In genomic region chr12:99700380-99700779, GRCm38 (mm10) we compare ENCODE assay signal across 30 mouse cellular contexts.
DNase-seq lines count a peak whose midpoint lies in the region; ATAC-seq and TF ChIP-seq lines count a peak whose summit lies in the region.
"Had no signal": no experiment of that assay in that cellular context is flagged by ENCODE, and none has a peak within 500 bp of the region (broad histone marks: within the 10 kb centered on the region; RNA-seq: fewer than 3 reads in every experiment).

No protein-coding gene starts in this region.

- no peak for ATAC-seq in limb, embryonic 14.5 days (ENCODE audit: low FRiP score, low read depth)
- ATAC-seq in embryonic facial prominence, embryonic 13.5 days (ENCODE audit: insufficient number of reproducible peaks, insufficient read depth, low FRiP score, low TSS enrichment, low read depth) = no peak
- ATAC-seq: activated CD4-positive, CD25-positive, alpha-beta regulatory T cell, adult 4 months; forebrain, embryonic 14.5 days; inflammation-experienced regulatory T-cells, adult 6 months had no signal

- peak overlapping the region; percentile 84; the same call in 1 of the 2 replicates for H3K27ac ChIP-seq in gastrocnemius, adult 2 months
- H3K27ac ChIP-seq in limb, embryonic 14.5 days (replicated peaks; ENCODE audit: low read depth, low read length) = no peak overlapping the region
- H3K27ac ChIP-seq in limb, embryonic 10.5 days = no peak overlapping the region
- H3K27ac ChIP-seq in embryonic facial prominence, embryonic 13.5 days = no peak overlapping the region
- H3K27ac ChIP-seq: heart, adult 2 months; hindbrain, embryonic 12.5 days; kidney, embryonic 15.5 days; liver, embryonic 14.5 days; macrophage; neural tube, embryonic 12.5 days had no signal

- no peak for TF ChIP-seq CTCF in gastrocnemius, adult 2 months (IDR thresholded peaks at IDR 0.05)

- no peak overlapping the region for H3K4me3 ChIP-seq in gastrocnemius, adult 2 months
- H3K4me3 ChIP-seq in limb, embryonic 14.5 days (replicated peaks; ENCODE audit: low read length) = no peak overlapping the region
- H3K4me3 ChIP-seq in limb, embryonic 10.5 days = no peak overlapping the region
- H3K4me3 ChIP-seq in embryonic facial prominence, embryonic 13.5 days = no peak overlapping the region
- H3K4me3 ChIP-seq: heart, adult 2 months; hindbrain, embryonic 12.5 days; kidney, embryonic 15.5 days; neural tube, embryonic 12.5 days had no signal

- H3K9ac ChIP-seq in limb, embryonic 14.5 days (ENCODE audit: low read depth, low read length, severe bottlenecking) = no peak overlapping the region
- no peak overlapping the region for H3K9ac ChIP-seq in embryonic facial prominence, embryonic 13.5 days
- H3K9ac ChIP-seq: hindbrain, embryonic 12.5 days; kidney, embryonic 15.5 days; liver, embryonic 14.5 days; neural tube, embryonic 12.5 days had no signal

- intact Hi-C loops in gastrocnemius, adult 2 months (cut with DNase I) = no loop called here

- H3K9me3 ChIP-seq in limb, embryonic 14.5 days (ENCODE audit: control insufficient read depth, low read length) = no peaks in the 10 kb centered on the region
- H3K9me3 ChIP-seq in limb, embryonic 10.5 days (replicated peaks) = no peaks in the 10 kb centered on the region
- no peaks in the 10 kb centered on the region for H3K9me3 ChIP-seq in embryonic facial prominence, embryonic 13.5 days
- H3K9me3 ChIP-seq: hindbrain, embryonic 12.5 days; kidney, embryonic 15.5 days; neural tube, embryonic 12.5 days had no signal

- TF ChIP-seq POLR2A in limb, embryonic 14.5 days (IDR thresholded peaks at IDR 0.05; ENCODE audit: borderline replicate concordance, extremely low read depth, insufficient read depth, insufficient read length) = no peak

- H3K36me3 ChIP-seq in limb, embryonic 14.5 days (ENCODE audit: control insufficient read depth, insufficient read depth, low read length) = no peaks in the 10 kb centered on the region
- no peaks in the 10 kb centered on the region for H3K36me3 ChIP-seq in limb, embryonic 10.5 days
- H3K36me3 ChIP-seq in embryonic facial prominence, embryonic 13.5 days = no peaks in the 10 kb centered on the region
- no peaks in the 10 kb centered on the region for H3K36me3 ChIP-seq in splenic B cell, adult 2 months (ENCODE audit: control insufficient read depth, insufficient read depth, low read length, poor library complexity, severe bottlenecking)
- H3K36me3 ChIP-seq: hindbrain, embryonic 12.5 days; kidney, embryonic 15.5 days; neural tube, embryonic 12.5 days had no signal

- DNase-seq in gastrocnemius, adult 2 months = no peak
- DNase-seq in gastrocnemius, postnatal 10 days = no peak
- DNase-seq in limb, embryonic 14.5 days (ENCODE audit: low spot score) = peak; percentile 28
- no peak for DNase-seq in limb, embryonic 10.5 days (ENCODE audit: low spot score)
- peak; percentile 38 for DNase-seq in splenic B cell, adult 2 months (ENCODE audit: low read depth, low spot score)
- DNase-seq in cerebellum, postnatal 10 days = no peak
- no peak for DNase-seq in kidney, adult 11 months
- DNase-seq: adrenal gland, adult 2 months; adrenal gland, postnatal 36 days; cerebellum, adult 18-20 months; cerebellum, postnatal 14 days; heart, adult 2 months; heart, postnatal 36 days; kidney, adult 18-20 months; kidney, postnatal 4 days; layer of hippocampus, postnatal 36 days; left cerebral cortex, postnatal 4 days; liver; lung, adult 2 months; lung, postnatal 10 days; midbrain, embryonic 14.5 days had no signal

- no peaks in the 10 kb centered on the region for H3K27me3 ChIP-seq in limb, embryonic 14.5 days (ENCODE audit: control insufficient read depth, insufficient read depth, low read length)
- no peaks in the 10 kb centered on the region for H3K27me3 ChIP-seq in limb, embryonic 10.5 days (ENCODE audit: low read depth, poor library complexity, severe bottlenecking)
- H3K27me3 ChIP-seq in embryonic facial prominence, embryonic 13.5 days = peaks cover 3% of the 10 kb centered on the region; the same call in 1 of the 2 replicates
- no peaks in the 10 kb centered on the region for H3K27me3 ChIP-seq in splenic B cell, adult 2 months (ENCODE audit: control insufficient read depth, insufficient read depth, low read length, poor library complexity, severe bottlenecking)
- H3K27me3 ChIP-seq: hindbrain, embryonic 12.5 days; kidney, embryonic 15.5 days; neural tube, embryonic 12.5 days had no signal

- peaks cover 14% of the 10 kb centered on the region for H3K4me1 ChIP-seq in limb, embryonic 14.5 days (ENCODE audit: control insufficient read depth, insufficient read depth, low read length)
- peaks cover 21% of the 10 kb centered on the region for H3K4me1 ChIP-seq in limb, embryonic 10.5 days
- peaks cover 12% of the 10 kb centered on the region for H3K4me1 ChIP-seq in embryonic facial prominence, embryonic 13.5 days
- H3K4me1 ChIP-seq: hindbrain, embryonic 12.5 days; kidney, embryonic 15.5 days; neural tube, embryonic 12.5 days had no signal

- H3K4me2 ChIP-seq in limb, embryonic 14.5 days (replicated peaks; ENCODE audit: low read depth, low read length, severe bottlenecking) = no peak overlapping the region
- H3K4me2 ChIP-seq in embryonic facial prominence, embryonic 13.5 days = peak overlapping the region; percentile 16; the same call in 1 of the 2 replicates
- H3K4me2 ChIP-seq: hindbrain, embryonic 12.5 days; kidney, embryonic 15.5 days; neural tube, embryonic 12.5 days had no signal

- 34% methylated on average over 7 of the region's 7 CpGs for WGBS in limb, embryonic 14.5 days
- WGBS in limb, embryonic 10.5 days = 72% methylated on average over 7 of the region's 7 CpGs
- 31% methylated on average over 7 of the region's 7 CpGs for WGBS in embryonic facial prominence, embryonic 13.5 days

Comparison
In these comparisons a context has a peak if more than half of its experiments do, and no peak if none do; other contexts are left out.
1. DNase-seq: peak in limb, embryonic 14.5 days (single experiment) and splenic B cell, adult 2 months (single experiment); none in gastrocnemius, adult 2 months (single experiment), gastrocnemius, postnatal 10 days (single experiment), limb, embryonic 10.5 days (single experiment), cerebellum, postnatal 10 days (0 of 2) and kidney, adult 11 months (single experiment).